Mouse (Mus musculus) liver, adult 2 months (tissue): ENCODE results near the gene 1700013F07Rik. TPM values are rescaled to one million over a fixed set of nuclear protein-coding genes. Genes with fewer than 3 reads are reported as not detected.
A peak's percentile ranks its signal among the peaks of the same experiment; 100 is the strongest.

Experiments used
- DNase-seq: peaks from one replicate; pipeline ENCODE4 v3.0.0-alpha.2; 2011; ENCODE audit warnings: low read depth, low spot score; ENCODE audit errors: extremely low read depth
- H3K27ac ChIP-seq: fragments of 200-500 bp; replicated peaks from 2 replicates; pipeline ENCODE4 v1.5.1; 2012; ENCODE audit warnings: low read depth, mild to moderate bottlenecking, control low read depth, inconsistent platforms, low read length; ENCODE audit not compliant: insufficient read depth
- H3K27me3 ChIP-seq: fragments of 200-500 bp; 2 replicates; pipeline ENCODE4 v1.6.1; 2012; ENCODE audit warnings: mild to moderate bottlenecking, moderate library complexity, low read length, inconsistent platforms; ENCODE audit not compliant: control insufficient read depth, insufficient read depth
- H3K36me3 ChIP-seq: fragments of 200-500 bp; 2 replicates; pipeline ENCODE4 v1.6.1; 2012; ENCODE audit warnings: low read length, inconsistent platforms; ENCODE audit not compliant: control insufficient read depth, insufficient read depth
- H3K4me1 ChIP-seq: fragments of 200-500 bp; 2 replicates; pipeline ENCODE4 v1.6.1; 2011; ENCODE audit warnings: low read length; ENCODE audit not compliant: control insufficient read depth, insufficient read depth
- H3K4me3 ChIP-seq: fragments of 200-500 bp; 2 replicates; pipeline ENCODE4 v1.5.1; 2011; ENCODE audit warnings: low read depth, mild to moderate bottlenecking, control low read depth, low read length, moderate library complexity; ENCODE audit not compliant: insufficient read depth
- H3K79me2 ChIP-seq: fragments of 200-500 bp; 2 replicates; pipeline ENCODE4 v1.6.1; 2012; ENCODE audit warnings: inconsistent platforms, mild to moderate bottlenecking, low read length, moderate library complexity; ENCODE audit not compliant: control insufficient read depth, insufficient read depth
- H3K9ac ChIP-seq: fragments of 200-500 bp; 2 replicates; pipeline ENCODE4 v1.6.1; 2012; ENCODE audit warnings: low read depth, mild to moderate bottlenecking, control low read depth, inconsistent platforms, low read length
- CTCF ChIP-seq: fragments of 200-500 bp; IDR thresholded peaks from 2 replicates; pipeline ENCODE4 v1.5.1; 2011; ENCODE audit warnings: low read depth, low read length, control low read depth
- POLR2A ChIP-seq: fragments of 200-500 bp; IDR thresholded peaks from 2 replicates; pipeline ENCODE4 v1.6.1; 2011; ENCODE audit warnings: low read length, control low read depth; ENCODE audit not compliant: insufficient read depth; ENCODE audit errors: extremely low read depth
- WGBS: fragments of 180-500 bp; shearing (Covaris S2); methylation state at CpG from one replicate; pipeline ENCODE4 v1.1.7; 2018; 5-methylcytosine and 5-hydroxymethylcytosine counted together
- polyA plus RNA-seq: library from polyadenylated mRNA; depleted of rRNA; stranded (reverse); fragments of >200 nt; gene quantifications from 2 replicates; pipeline ENCODE4 v1.2.3, GENCODE M21; 2012; rRNA removed
- total RNA-seq: library from RNA; depleted of rRNA; stranded (reverse); fragments of >200 nt; gene quantifications from 2 replicates; pipeline ENCODE4 v1.2.3, GENCODE M21; 2014; rRNA removed

1700013F07Rik gene
- total and polyA plus RNA-seq, 2 experiments = not detected

- no peaks in the 10 kb centered on the region for H3K27me3 ChIP-seq
- H3K4me1 ChIP-seq = peaks cover 6% of the 10 kb centered on the region; the same call in 1 of the 2 replicates
- no peak for DNase-seq
- TF ChIP-seq POLR2A (no peak), CTCF (no peak)
- no peak overlapping the region for H3K4me3 ChIP-seq
- H3K36me3 ChIP-seq = no peaks in the 10 kb centered on the region
- no peak overlapping the region for H3K9ac ChIP-seq
- H3K27ac ChIP-seq = no peak overlapping the region
- no peaks in the 10 kb centered on the region for H3K79me2 ChIP-seq
- 71% methylated on average over 2 of the region's 2 CpGs for whole genome bisulfite sequencing
Measured at GRCm38 (mm10) chr3:108588446-108588845, 54.5 kb downstream of the 1700013F07Rik start.

GRCm38 (mm10) chr3:108590786-108591529, 57.0 kb downstream of the 1700013F07Rik start, which contains the start of gene Wdr47:
TSS of gene Wdr47 (plus strand) at chr3:108591279.
- peak; percentile 65 for TF ChIP-seq POLR2A
- TF ChIP-seq CTCF = no peak
- Histone ChIP-seq H3K79me2 (no peaks in the 10 kb centered on the region), H3K36me3 (no peaks in the 10 kb centered on the region), H3K27ac (0 out of 2 replicates have a peak within 1 kb of the TSS, but pooled peaks have one; percentile 23), H3K4me3 (peak within 1 kb of the TSS; percentile 64), H3K9ac (peak within 1 kb of the TSS; percentile 56), H3K4me1 (peaks cover 6% of the 10 kb centered on the region; the same call in 1 of the 2 replicates), H3K27me3 (no peaks in the 10 kb centered on the region)
- DNase-seq = peak; percentile 85
- WGBS = 4% methylated on average over 44 of the region's 44 CpGs

GRCm38 (mm10) chr3:108591530-108592522, 57.9 kb downstream of the 1700013F07Rik start:
- H3K27me3 ChIP-seq = no peaks in the 10 kb centered on the region
- no peak for DNase-seq
- WGBS = 2% methylated on average over 61 of the region's 61 CpGs
- peak overlapping the region; percentile 21 for H3K9ac ChIP-seq
- H3K4me3 ChIP-seq = peak overlapping the region; percentile 64
- no peaks in the 10 kb centered on the region for H3K36me3 ChIP-seq
- TF ChIP-seq CTCF = no peak
- no peak for TF ChIP-seq POLR2A
- H3K27ac ChIP-seq = 0 out of 2 replicates have a peak overlapping the region, but pooled peaks have one; percentile 23
- H3K79me2 ChIP-seq = no peaks in the 10 kb centered on the region
- peaks cover 6% of the 10 kb centered on the region; the same call in 1 of the 2 replicates for H3K4me1 ChIP-seq

Other genes with a start within 250 kb of the 1700013F07Rik start
- gene Mybphl, start 169.2 kb upstream of the 1700013F07Rik start, total RNA-seq = not detected in 2 replicates
- gene Mybphl, start 169.2 kb upstream of the 1700013F07Rik start, polyA plus RNA-seq = not detected in 2 replicates
- gene Psrc1, start 150.3 kb upstream of the 1700013F07Rik start, total RNA-seq = 0.40 TPM in 1 of 2 replicates, not detected in the other
- 0.26 and 0.37 TPM in 2 replicates for gene Psrc1, start 150.3 kb upstream of the 1700013F07Rik start, polyA plus RNA-seq
- 0.18 and 0.47 TPM in 2 replicates for gene Celsr2, start 118.6 kb upstream of the 1700013F07Rik start, total RNA-seq
- gene Celsr2, start 118.6 kb upstream of the 1700013F07Rik start, polyA plus RNA-seq = 0.60 and 0.61 TPM in 2 replicates
- gene Sars, start 88.9 kb upstream of the 1700013F07Rik start, total RNA-seq = 31.3 and 35.5 TPM in 2 replicates
- 21.3 and 24.7 TPM in 2 replicates for gene Sars, start 88.9 kb upstream of the 1700013F07Rik start, polyA plus RNA-seq
- 0.55 and 0.60 TPM in 2 replicates for gene 5330417C22Rik, start 2.4 kb downstream of the 1700013F07Rik start, total RNA-seq
- gene 5330417C22Rik, start 2.4 kb downstream of the 1700013F07Rik start, polyA plus RNA-seq = 0.20 and 0.45 TPM in 2 replicates
- 25.0 and 25.7 TPM in 2 replicates for gene Tmem167b, start 28.3 kb downstream of the 1700013F07Rik start, total RNA-seq
- gene Tmem167b, start 28.3 kb downstream of the 1700013F07Rik start, polyA plus RNA-seq = 2.7 and 3.3 TPM in 2 replicates
- 7.3 and 9.9 TPM in 2 replicates for gene Taf13, start 37.5 kb downstream of the 1700013F07Rik start, total RNA-seq
- gene Taf13, start 37.5 kb downstream of the 1700013F07Rik start, polyA plus RNA-seq = 2.5 and 3.0 TPM in 2 replicates
- 1.2 and 1.7 TPM in 2 replicates for gene Wdr47, start 57.1 kb downstream of the 1700013F07Rik start, total RNA-seq
- 0.50 and 0.73 TPM in 2 replicates for gene Wdr47, start 57.1 kb downstream of the 1700013F07Rik start, polyA plus RNA-seq
- gene Clcc1, start 119.8 kb downstream of the 1700013F07Rik start, total RNA-seq = 83.4 and 96.9 TPM in 2 replicates
- gene Clcc1, start 119.8 kb downstream of the 1700013F07Rik start, polyA plus RNA-seq = 43.9 and 50.2 TPM in 2 replicates
- gene Gpsm2, start 188.2 kb downstream of the 1700013F07Rik start, total RNA-seq = 9.9 and 10.9 TPM in 2 replicates
- 2.4 and 2.9 TPM in 2 replicates for gene Gpsm2, start 188.2 kb downstream of the 1700013F07Rik start, polyA plus RNA-seq
- not detected in 2 replicates for gene Aknad1, start 205.5 kb downstream of the 1700013F07Rik start, total RNA-seq
- gene Aknad1, start 205.5 kb downstream of the 1700013F07Rik start, polyA plus RNA-seq = not detected in 2 replicates